Mouse (Mus musculus): ENCODE measurements around the gene A630023A22Rik. TPM values are rescaled to one million over a fixed set of nuclear protein-coding genes. Genes with fewer than 3 reads are reported as not detected.

Gene A630023A22Rik
- polyA plus RNA-seq, 1 experiment from 2014 or later, result 0.37 TPM

DNA sequence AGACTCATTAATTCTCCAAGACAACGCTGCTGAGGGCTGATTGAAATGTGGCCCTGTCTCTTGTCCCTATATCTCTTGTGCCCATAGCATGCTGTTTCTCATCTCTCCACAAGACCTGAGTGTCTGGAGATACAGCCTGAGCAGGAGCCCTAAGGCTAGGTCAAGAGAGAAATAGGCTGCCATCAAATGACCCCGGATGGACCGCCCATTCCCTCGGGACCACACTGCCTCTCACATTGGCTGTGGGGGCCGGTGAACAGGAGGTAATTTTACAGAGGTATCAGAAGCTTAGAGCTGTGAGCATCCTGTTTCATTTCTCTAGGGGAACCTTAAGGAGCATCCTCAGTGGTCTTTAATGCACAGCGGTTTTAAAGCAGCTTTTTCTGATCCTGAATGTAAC is 28.7 kb upstream of the A630023A22Rik start:
- DNase-seq (ENCODE audit: low spot score) (no peak), ATAC-seq (no peak)
- H3K36me3 ChIP-seq (ENCODE audit: insufficient read depth, low read length), result no peaks in the 10 kb centered on the region
- TF ChIP-seq EP300 (IDR thresholded peaks at IDR 0.05), result no peak
- TF ChIP-seq CTCF (IDR thresholded peaks at IDR 0.05), result no peak
- 64% methylated on average over 6 of the region's 6 CpGs for WGBS
- H3K9ac ChIP-seq (replicated peaks; ENCODE audit: low read depth), result no peak overlapping the region
- H3K27me3 ChIP-seq (replicated peaks; ENCODE audit: insufficient read depth, low read length), result no peaks in the 10 kb centered on the region
- H3K4me2 ChIP-seq (replicated peaks; ENCODE audit: low read depth, low read length), result no peak overlapping the region
- H3K4me1 ChIP-seq (ENCODE audit: insufficient read depth, low read depth, low read length), result no peaks in the 10 kb centered on the region
- H3K9me3 ChIP-seq (ENCODE audit: low read length), result no peaks in the 10 kb centered on the region
- no peak overlapping the region for H3K27ac ChIP-seq (ENCODE audit: low read length)
- H3K4me3 ChIP-seq (ENCODE audit: low read depth, low read length), result no peak overlapping the region

- Histone ChIP-seq H3K4me1 (ENCODE audit: insufficient read depth, low read depth, low read length) (no peaks in the 10 kb centered on the region), H3K4me2 (replicated peaks; ENCODE audit: low read depth, low read length) (no peak overlapping the region), H3K4me3 (ENCODE audit: low read depth, low read length) (no peak overlapping the region), H3K36me3 (ENCODE audit: insufficient read depth, low read length) (no peaks in the 10 kb centered on the region), H3K9ac (replicated peaks; ENCODE audit: low read depth) (no peak overlapping the region), H3K9me3 (ENCODE audit: low read length) (no peaks in the 10 kb centered on the region), H3K27me3 (replicated peaks; ENCODE audit: insufficient read depth, low read length) (no peaks in the 10 kb centered on the region), H3K27ac (ENCODE audit: low read length) (no peak overlapping the region)
- TF ChIP-seq CTCF (IDR thresholded peaks at IDR 0.05) (no peak), EP300 (IDR thresholded peaks at IDR 0.05) (no peak)
- WGBS, result 89% methylated on average over 4 of the region's 4 CpGs
- DNase-seq (ENCODE audit: low spot score) (no peak), ATAC-seq (no peak)
Measured at GRCm38 (mm10) chr14:34121691-34122090, 19.1 kb upstream of the A630023A22Rik start.

- TF ChIP-seq CTCF (IDR thresholded peaks at IDR 0.05) (no peak), EP300 (IDR thresholded peaks at IDR 0.05) (no peak)
- no peak overlapping the region for H3K4me3 ChIP-seq (ENCODE audit: low read depth, low read length)
- WGBS, result 83% methylated on average over 3 of the region's 3 CpGs
- H3K27me3 ChIP-seq (replicated peaks; ENCODE audit: insufficient read depth, low read length), result no peaks in the 10 kb centered on the region
- H3K36me3 ChIP-seq (ENCODE audit: insufficient read depth, low read length), result no peaks in the 10 kb centered on the region
- ATAC-seq (no peak), DNase-seq (ENCODE audit: low spot score) (no peak)
- no peak overlapping the region for H3K4me2 ChIP-seq (replicated peaks; ENCODE audit: low read depth, low read length)
- no peaks in the 10 kb centered on the region for H3K4me1 ChIP-seq (ENCODE audit: insufficient read depth, low read depth, low read length)
- no peak overlapping the region for H3K27ac ChIP-seq (ENCODE audit: low read length)
- H3K9me3 ChIP-seq (ENCODE audit: low read length), result no peaks in the 10 kb centered on the region
- H3K9ac ChIP-seq (replicated peaks; ENCODE audit: low read depth), result no peak overlapping the region
Measured at GRCm38 (mm10) chr14:34120923-34121351, 18.4 kb upstream of the A630023A22Rik start.

GRCm38 (mm10) chr14:34120016-34120910 is 17.7 kb upstream of the A630023A22Rik start:
- H3K9ac ChIP-seq (replicated peaks; ENCODE audit: low read depth), result no peak overlapping the region
- no peaks in the 10 kb centered on the region for H3K27me3 ChIP-seq (replicated peaks; ENCODE audit: insufficient read depth, low read length)
- H3K27ac ChIP-seq (ENCODE audit: low read length), result no peak overlapping the region
- TF ChIP-seq CTCF (IDR thresholded peaks at IDR 0.05) (no peak), EP300 (IDR thresholded peaks at IDR 0.05) (no peak)
- H3K4me3 ChIP-seq (ENCODE audit: low read depth, low read length), result no peak overlapping the region
- no peaks in the 10 kb centered on the region for H3K36me3 ChIP-seq (ENCODE audit: insufficient read depth, low read length)
- 66% methylated on average over 12 of the region's 12 CpGs for WGBS
- no peaks in the 10 kb centered on the region for H3K4me1 ChIP-seq (ENCODE audit: insufficient read depth, low read depth, low read length)
- ATAC-seq (no peak), DNase-seq (ENCODE audit: low spot score) (no peak)
- no peak overlapping the region for H3K4me2 ChIP-seq (replicated peaks; ENCODE audit: low read depth, low read length)
- H3K9me3 ChIP-seq (ENCODE audit: low read length), result no peaks in the 10 kb centered on the region

GRCm38 (mm10) chr14:34119046-34119723 is 16.6 kb upstream of the A630023A22Rik start:
- TF ChIP-seq EP300 (IDR thresholded peaks at IDR 0.05), result no peak
- no peak for TF ChIP-seq CTCF (IDR thresholded peaks at IDR 0.05)
- H3K27me3 ChIP-seq (replicated peaks; ENCODE audit: insufficient read depth, low read length), result no peaks in the 10 kb centered on the region
- H3K4me2 ChIP-seq (replicated peaks; ENCODE audit: low read depth, low read length), result no peak overlapping the region
- no peaks in the 10 kb centered on the region for H3K4me1 ChIP-seq (ENCODE audit: insufficient read depth, low read depth, low read length)
- H3K9me3 ChIP-seq (ENCODE audit: low read length), result no peaks in the 10 kb centered on the region
- H3K4me3 ChIP-seq (ENCODE audit: low read depth, low read length), result no peak overlapping the region
- H3K36me3 ChIP-seq (ENCODE audit: insufficient read depth, low read length), result no peaks in the 10 kb centered on the region
- no peak overlapping the region for H3K9ac ChIP-seq (replicated peaks; ENCODE audit: low read depth)
- ATAC-seq (no peak), DNase-seq (ENCODE audit: low spot score) (no peak)
- no peak overlapping the region for H3K27ac ChIP-seq (ENCODE audit: low read length)
- WGBS, result 63% methylated on average over 7 of the region's 7 CpGs

DNA sequence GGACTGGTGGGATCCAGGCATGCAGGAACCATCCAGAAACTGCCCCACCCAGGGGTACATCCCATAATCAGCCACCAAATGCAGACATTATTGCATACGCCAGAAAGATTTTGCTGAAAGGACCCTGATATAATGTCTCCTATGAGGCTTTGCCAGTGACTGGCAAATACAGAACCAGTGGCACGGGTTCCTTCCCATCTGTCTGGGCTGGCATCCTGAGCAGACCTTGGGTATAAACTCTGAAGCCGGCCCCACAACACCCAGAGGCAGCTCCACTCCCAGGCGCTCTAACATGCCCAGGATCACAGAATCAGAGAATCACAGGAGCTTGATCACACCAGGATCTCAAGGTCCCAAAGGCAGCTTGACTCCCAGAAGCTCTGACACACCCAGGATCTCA is 11.8 kb upstream of the A630023A22Rik start:
- Histone ChIP-seq H3K4me2 (replicated peaks; ENCODE audit: low read depth, low read length) (no peak overlapping the region), H3K4me3 (ENCODE audit: low read depth, low read length) (no peak overlapping the region), H3K4me1 (ENCODE audit: insufficient read depth, low read depth, low read length) (no peaks in the 10 kb centered on the region), H3K36me3 (ENCODE audit: insufficient read depth, low read length) (no peaks in the 10 kb centered on the region), H3K27me3 (replicated peaks; ENCODE audit: insufficient read depth, low read length) (no peaks in the 10 kb centered on the region), H3K9me3 (ENCODE audit: low read length) (no peaks in the 10 kb centered on the region), H3K9ac (replicated peaks; ENCODE audit: low read depth) (no peak overlapping the region), H3K27ac (ENCODE audit: low read length) (no peak overlapping the region)
- 83% methylated on average over 4 of the region's 4 CpGs for WGBS
- TF ChIP-seq EP300 (IDR thresholded peaks at IDR 0.05), result no peak
- TF ChIP-seq CTCF (IDR thresholded peaks at IDR 0.05), result no peak
- ATAC-seq (no peak), DNase-seq (ENCODE audit: low spot score) (no peak)
